Mouse (Mus musculus) cerebellum, postnatal 25 days (tissue): ENCODE data around the gene Oscar.

Experiments
- DNase-seq, 2 experiments: peaks; one replicate each; pipeline ENCODE4 v3.0.0; 2021; ENCODE audit warnings: mixed read lengths in 2 of 2

Oscar gene

GRCm38 (mm10) chr7:3616057-3616388 lies at the start of gene Oscar:
Gene Oscar (minus strand): TSS chr7:3616157.
- DNase-seq = no peak

- DNase-seq = peak; percentile 95 to 96
These were observed 49.5 kb upstream of the Oscar start, which contains the start of gene Leng1 for GRCm38 (mm10) chr7:3665215-3666114. Gene Leng1 (minus strand): TSS chr7:3665840.

- DNase-seq = no peak
These were observed 48.7 kb upstream of the Oscar start for GRCm38 (mm10) chr7:3664524-3665214.

- no peak for DNase-seq
These were observed 42.6 kb upstream of the Oscar start for GRCm38 (mm10) chr7:3658578-3658977.

GRCm38 (mm10) chr7:3656966-3657365 lies 41.0 kb upstream of the Oscar start:
- no peak for DNase-seq

GRCm38 (mm10) chr7:3646641-3647040 lies 30.7 kb upstream of the Oscar start:
- DNase-seq = no peak

- no peak for DNase-seq
These were observed 30.2 kb upstream of the Oscar start for GRCm38 (mm10) chr7:3646188-3646587.

- no peak for DNase-seq
These were observed 29.6 kb upstream of the Oscar start for GRCm38 (mm10) chr7:3645488-3646025.

GRCm38 (mm10) chr7:3644672-3645487 lies 28.9 kb upstream of the Oscar start, which contains the start of gene Cnot3:
Gene Cnot3 (plus strand): TSS chr7:3645268.
- DNase-seq = peak; percentile 97 to 98

- peak in 1 of 2 experiments; percentile 96 for DNase-seq
These were observed 28.4 kb upstream of the Oscar start for GRCm38 (mm10) chr7:3644348-3644671.

- DNase-seq = no peak
These were observed 27.9 kb upstream of the Oscar start for GRCm38 (mm10) chr7:3643843-3644242.

- no peak for DNase-seq
These were observed 27.5 kb upstream of the Oscar start for GRCm38 (mm10) chr7:3643412-3643811.

GRCm38 (mm10) chr7:3630478-3630815 lies 14.5 kb upstream of the Oscar start:
- DNase-seq = no peak

GRCm38 (mm10) chr7:3629543-3630477 lies 13.9 kb upstream of the Oscar start, which contains the start of the genes Tfpt and Prpf31:
Gene Tfpt (minus strand): TSS chr7:3629929.
Gene Prpf31 (plus strand): TSS chr7:3629985.
- DNase-seq = peak; percentile 93 to 97

- DNase-seq = peak in 1 of 2 experiments; percentile 17
These were observed 13.1 kb upstream of the Oscar start for GRCm38 (mm10) chr7:3629030-3629429.

- peak; percentile 89 to 94 for DNase-seq
These were observed 1.5 kb upstream of the Oscar start, which contains the start of gene Ndufa3 for GRCm38 (mm10) chr7:3617242-3617995. Gene Ndufa3 (plus strand): TSS chr7:3617373.

GRCm38 (mm10) chr7:3616389-3617241 lies 658 bp upstream of the Oscar start:
- peak in 1 of 2 experiments; percentile 76 for DNase-seq

- DNase-seq = no peak
These were observed 1.9 kb downstream of the Oscar start for GRCm38 (mm10) chr7:3614021-3614420.

GRCm38 (mm10) chr7:3611006-3611405 lies 5.0 kb downstream of the Oscar start:
- no peak for DNase-seq

GRCm38 (mm10) chr7:3610437-3610836 lies 5.5 kb downstream of the Oscar start:
- DNase-seq = no peak
